Mouse (Mus musculus): ENCODE measurements at regions not wholly inside any gene's neighbourhood (a gene's known extent, or its start where the extent isn't known, plus 50 kb on each side); places are given as distances from the start of the nearest gene placed in this dataset.

GRCm38 (mm10) chr1:34642304-34642893 is 62.9 kb downstream of the Amer3 start:
- peak; percentile 63 for DNase-seq (ENCODE audit: low read depth, low spot score)

GRCm38 (mm10) chr1:34653963-34654644 is 74.6 kb downstream of the Amer3 start:
- no peak for DNase-seq (ENCODE audit: low read depth, low spot score)

- DNase-seq (ENCODE audit: low read depth, low spot score) = no peak
Measured at GRCm38 (mm10) chr1:34657481-34657880, 78.0 kb downstream of the Amer3 start.

- DNase-seq (ENCODE audit: low read depth, low spot score) = no peak
Measured at GRCm38 (mm10) chr1:34663875-34664547, 84.6 kb downstream of the Amer3 start.

- DNase-seq (ENCODE audit: low read depth, low spot score) = no peak
Measured at GRCm38 (mm10) chr1:34664816-34665511, 85.5 kb downstream of the Amer3 start.

- no peak for DNase-seq (ENCODE audit: low read depth, low spot score)
Measured at GRCm38 (mm10) chr1:34665512-34665854, 86.0 kb downstream of the Amer3 start.

GRCm38 (mm10) chr1:34666226-34666662 is 86.8 kb downstream of the Amer3 start:
- DNase-seq (ENCODE audit: low read depth, low spot score) = no peak

GRCm38 (mm10) chr1:34677105-34677741 is 97.8 kb downstream of the Amer3 start:
- no peak for DNase-seq (ENCODE audit: low read depth, low spot score)

- DNase-seq (ENCODE audit: low read depth, low spot score) = no peak
Measured at GRCm38 (mm10) chr1:34677832-34678733, 98.6 kb downstream of the Amer3 start.

GRCm38 (mm10) chr1:34678734-34679068 is 99.2 kb downstream of the Amer3 start:
- no peak for DNase-seq (ENCODE audit: low read depth, low spot score)

GRCm38 (mm10) chr1:34686539-34686938 is 107.1 kb downstream of the Amer3 start:
- no peak for DNase-seq (ENCODE audit: low read depth, low spot score)

- DNase-seq (ENCODE audit: low read depth, low spot score) = no peak
Measured at GRCm38 (mm10) chr1:34696533-34696932, 117.1 kb downstream of the Amer3 start.

GRCm38 (mm10) chr1:34700237-34701030 is 121.0 kb downstream of the Amer3 start:
- peak; percentile 44 for DNase-seq (ENCODE audit: low read depth, low spot score)

- no peak for DNase-seq (ENCODE audit: low read depth, low spot score)
Measured at GRCm38 (mm10) chr1:34701436-34701835, 122.0 kb downstream of the Amer3 start.

GRCm38 (mm10) chr1:34709089-34709488 is 129.6 kb downstream of the Amer3 start:
- DNase-seq (ENCODE audit: low read depth, low spot score) = no peak

GRCm38 (mm10) chr1:34722674-34723073 is 120.2 kb downstream of the Fam168b start:
- no peak for DNase-seq (ENCODE audit: low read depth, low spot score)

- DNase-seq (ENCODE audit: low read depth, low spot score) = no peak
Measured at GRCm38 (mm10) chr1:34732156-34732555, 110.7 kb downstream of the Fam168b start.

GRCm38 (mm10) chr1:34733026-34733913 is 109.6 kb downstream of the Fam168b start:
- no peak for DNase-seq (ENCODE audit: low read depth, low spot score)
